Mouse (Mus musculus) midbrain, embryonic 11.5 days (tissue): Measurements from ENCODE around the gene Wasl. TPM values are rescaled to one million over a fixed set of nuclear protein-coding genes. Genes with fewer than 3 reads are reported as not detected.

Experiments
- ATAC-seq: fragments of 200-750 bp; cut with Nextera tagmentation; 2 replicates; pipeline ENCODE4 v1.8.0; 2017; ENCODE audit warnings: moderate TSS enrichment, moderate library complexity; ENCODE audit not compliant: low FRiP score
- DNase-seq: peaks from one replicate; pipeline ENCODE4 v3.0.0; 2015; ENCODE audit warnings: low spot score; ENCODE audit errors: missing footprints
- H3K27ac ChIP-seq: fragments of 300-500 bp; sonication (generic); 2 replicates; pipeline ENCODE4 v1.5.1; 2014; ENCODE audit warnings: low read depth, low read length
- H3K27me3 ChIP-seq: fragments of 300-500 bp; sonication (generic); 2 replicates; pipeline ENCODE4 v1.6.1; 2014; ENCODE audit warnings: mild to moderate bottlenecking, low read length, moderate library complexity, mixed read lengths; ENCODE audit not compliant: control insufficient read depth, insufficient read depth
- H3K36me3 ChIP-seq: fragments of 300-500 bp; sonication (generic); 2 replicates; pipeline ENCODE4 v1.6.1; 2014; ENCODE audit warnings: mild to moderate bottlenecking, low read length, moderate library complexity, mixed read lengths; ENCODE audit not compliant: control insufficient read depth, insufficient read depth
- H3K4me1 ChIP-seq: fragments of 300-500 bp; sonication (generic); 2 replicates; pipeline ENCODE4 v1.6.1; 2014; ENCODE audit warnings: low read length; ENCODE audit not compliant: control insufficient read depth, insufficient read depth
- H3K4me2 ChIP-seq: fragments of 300-500 bp; sonication (generic); 2 replicates; pipeline ENCODE4 v1.6.1; 2014; ENCODE audit warnings: mild to moderate bottlenecking, moderate library complexity
- H3K4me3 ChIP-seq: fragments of 300-500 bp; sonication (generic); 2 replicates; pipeline ENCODE4 v1.5.1; 2014; ENCODE audit warnings: low read depth, low read length
- H3K9ac ChIP-seq: fragments of 300-500 bp; sonication (generic); 2 replicates; pipeline ENCODE4 v1.6.1; 2014; ENCODE audit warnings: low read length
- H3K9me3 ChIP-seq: fragments of 300-500 bp; sonication (generic); 2 replicates; pipeline ENCODE4 v1.6.1; 2016; ENCODE audit warnings: low read length; ENCODE audit not compliant: control insufficient read depth
- WGBS: fragments of 180-500 bp; shearing (Covaris S2); extraction: QIAGEN DNeasy Blood & Tissue Kit; methylation state at CpG from one replicate; pipeline ENCODE4 v1.1.7; 2014; 5-methylcytosine and 5-hydroxymethylcytosine counted together
- polyA plus RNA-seq: library from polyadenylated mRNA; unstranded; fragments of >200 nt; fragmentation: Nextera tagmentation; extraction: Ambion mirVana; gene quantifications from 2 replicates; pipeline ENCODE4 v1.2.1, GENCODE M21; 2014

The Wasl gene
- polyA plus RNA-seq, 1 experiment from 2014 or later: 50.7 TPM

GRCm38 (mm10) chr6:24590282-24590681, 74.5 kb downstream of the Wasl start:
- Histone ChIP-seq H3K4me1 (no peaks in the 10 kb centered on the region), H3K9me3 (no peaks in the 10 kb centered on the region), H3K27me3 (no peaks in the 10 kb centered on the region), H3K4me2 (no peak overlapping the region), H3K27ac (no peak overlapping the region), H3K4me3 (no peak overlapping the region), H3K9ac (no peak overlapping the region), H3K36me3 (no peaks in the 10 kb centered on the region)
- no peak for ATAC-seq
- 87% methylated on average over 5 of the region's 5 CpGs for WGBS
- DNase-seq: peak; percentile 69

GRCm38 (mm10) chr6:24586885-24587284, 77.9 kb downstream of the Wasl start:
- no peak for ATAC-seq
- H3K4me1 ChIP-seq: no peaks in the 10 kb centered on the region
- H3K4me2 ChIP-seq: no peak overlapping the region
- H3K9ac ChIP-seq: no peak overlapping the region
- H3K4me3 ChIP-seq: no peak overlapping the region
- DNase-seq: peak; percentile 75
- H3K27me3 ChIP-seq: no peaks in the 10 kb centered on the region
- no peaks in the 10 kb centered on the region for H3K9me3 ChIP-seq
- no peak overlapping the region for H3K27ac ChIP-seq
- 46% methylated on average over 3 of the region's 3 CpGs for WGBS
- H3K36me3 ChIP-seq: no peaks in the 10 kb centered on the region

- Histone ChIP-seq H3K4me3 (no peak overlapping the region), H3K4me2 (no peak overlapping the region), H3K27ac (no peak overlapping the region), H3K36me3 (no peaks in the 10 kb centered on the region), H3K4me1 (no peaks in the 10 kb centered on the region), H3K9ac (no peak overlapping the region), H3K27me3 (no peaks in the 10 kb centered on the region), H3K9me3 (no peaks in the 10 kb centered on the region)
- DNase-seq (peak; percentile 75), ATAC-seq (no peak)
- WGBS: 67% methylated on average over 10 of the region's 10 CpGs
Observed at GRCm38 (mm10) chr6:24585431-24586310, 79.1 kb downstream of the Wasl start.

- H3K27ac ChIP-seq: no peak overlapping the region
- no peak overlapping the region for H3K4me3 ChIP-seq
- no peaks in the 10 kb centered on the region for H3K4me1 ChIP-seq
- no peaks in the 10 kb centered on the region for H3K9me3 ChIP-seq
- no peaks in the 10 kb centered on the region for H3K36me3 ChIP-seq
- no peak for ATAC-seq
- H3K9ac ChIP-seq: no peak overlapping the region
- H3K4me2 ChIP-seq: no peak overlapping the region
- no peaks in the 10 kb centered on the region for H3K27me3 ChIP-seq
- peak; percentile 47 for DNase-seq
- 79% methylated on average over 3 of the region's 3 CpGs for WGBS
Observed at GRCm38 (mm10) chr6:24583456-24583855, 81.4 kb downstream of the Wasl start.

GRCm38 (mm10) chr6:24573319-24573718, 91.5 kb downstream of the Wasl start:
- Histone ChIP-seq H3K36me3 (no peaks in the 10 kb centered on the region), H3K27me3 (no peaks in the 10 kb centered on the region), H3K9ac (no peak overlapping the region), H3K4me2 (no peak overlapping the region), H3K4me1 (no peaks in the 10 kb centered on the region), H3K9me3 (no peaks in the 10 kb centered on the region), H3K27ac (no peak overlapping the region), H3K4me3 (no peak overlapping the region)
- DNase-seq (no peak), ATAC-seq (no peak)

GRCm38 (mm10) chr6:24572431-24572830, 92.4 kb downstream of the Wasl start:
- H3K27me3 ChIP-seq: no peaks in the 10 kb centered on the region
- H3K4me2 ChIP-seq: no peak overlapping the region
- no peaks in the 10 kb centered on the region for H3K36me3 ChIP-seq
- WGBS: 92% methylated on average over 14 of the region's 14 CpGs
- H3K4me1 ChIP-seq: no peaks in the 10 kb centered on the region
- no peak overlapping the region for H3K27ac ChIP-seq
- H3K9ac ChIP-seq: no peak overlapping the region
- no peak overlapping the region for H3K4me3 ChIP-seq
- ATAC-seq (no peak), DNase-seq (no peak)
- no peaks in the 10 kb centered on the region for H3K9me3 ChIP-seq

- H3K4me1 ChIP-seq: no peaks in the 10 kb centered on the region
- no peak overlapping the region for H3K27ac ChIP-seq
- H3K9ac ChIP-seq: no peak overlapping the region
- ATAC-seq: no peak
- H3K9me3 ChIP-seq: no peaks in the 10 kb centered on the region
- H3K4me3 ChIP-seq: no peak overlapping the region
- no peak for DNase-seq
- no peaks in the 10 kb centered on the region for H3K36me3 ChIP-seq
- no peak overlapping the region for H3K4me2 ChIP-seq
- 80% methylated on average over 6 of the region's 6 CpGs for WGBS
- H3K27me3 ChIP-seq: no peaks in the 10 kb centered on the region
Observed at GRCm38 (mm10) chr6:24571126-24571525, 93.7 kb downstream of the Wasl start.

- no peaks in the 10 kb centered on the region for H3K4me1 ChIP-seq
- no peak for DNase-seq
- H3K4me2 ChIP-seq: no peak overlapping the region
- H3K9ac ChIP-seq: no peak overlapping the region
- ATAC-seq: no peak
- H3K4me3 ChIP-seq: no peak overlapping the region
- no peaks in the 10 kb centered on the region for H3K36me3 ChIP-seq
- no peaks in the 10 kb centered on the region for H3K9me3 ChIP-seq
- WGBS: 77% methylated on average over 11 of the region's 11 CpGs
- H3K27ac ChIP-seq: no peak overlapping the region
- no peaks in the 10 kb centered on the region for H3K27me3 ChIP-seq
Observed at GRCm38 (mm10) chr6:24570278-24570677, 94.5 kb downstream of the Wasl start.

GRCm38 (mm10) chr6:24569711-24570110, 95.1 kb downstream of the Wasl start:
- H3K9me3 ChIP-seq: no peaks in the 10 kb centered on the region
- no peak overlapping the region for H3K4me3 ChIP-seq
- H3K4me1 ChIP-seq: no peaks in the 10 kb centered on the region
- ATAC-seq (no peak), DNase-seq (no peak)
- H3K9ac ChIP-seq: no peak overlapping the region
- 93% methylated on average over 1 of the region's 1 CpGs for WGBS
- no peaks in the 10 kb centered on the region for H3K27me3 ChIP-seq
- H3K27ac ChIP-seq: no peak overlapping the region
- no peaks in the 10 kb centered on the region for H3K36me3 ChIP-seq
- H3K4me2 ChIP-seq: no peak overlapping the region
